Mouse (Mus musculus) erythroblast, embryonic 14.5 days (primary cell): ENCODE data around the gene Pik3r2.

Experiments used
- GATA1 ChIP-seq: IDR thresholded peaks from 2 replicates; pipeline ENCODE4 v1.6.1; 2012; ENCODE audit warnings: low read length, inconsistent platforms, mixed read lengths
- TAL1 ChIP-seq: IDR thresholded peaks from 3 replicates; pipeline ENCODE4 v1.6.1; 2012; ENCODE audit warnings: low read length, inconsistent platforms, mixed read lengths

- no peak for TF ChIP-seq GATA1
- TF ChIP-seq TAL1: no peak
Observed at GRCm38 (mm10) chr8:70719796-70720270, 56.7 kb downstream of the Pik3r2 start.
